Mouse (Mus musculus) testis, adult 2 months (tissue): ENCODE measurements around the gene Kxd1.
"Not testable (repeated sequence)": the region's sequence is repeated elsewhere in the genome, so short reads cannot be mapped to it uniquely, and the experiment has no call there.

ENCODE experiments used
- CTCF ChIP-seq: fragments of 200-500 bp; IDR thresholded peaks from 2 replicates; pipeline ENCODE4 v1.5.1; 2012; ENCODE audit warnings: low read depth, mild to moderate bottlenecking, inconsistent platforms, low read length, moderate library complexity; ENCODE audit not compliant: control insufficient read depth, insufficient read depth, insufficient replicate concordance
- POLR2A ChIP-seq: fragments of 200-500 bp; IDR thresholded peaks from 2 replicates; pipeline ENCODE4 v1.6.1; 2012; ENCODE audit warnings: low read depth, mild to moderate bottlenecking, inconsistent platforms, low read length, moderate library complexity; ENCODE audit not compliant: control insufficient read depth

- TF ChIP-seq CTCF, POLR2A: not testable (repeated sequence)
Measured at GRCm38 (mm10) chr8:70511174-70511573, 16.6 kb downstream of the Kxd1 start.
